Mouse (Mus musculus) left cerebral cortex, adult 2 months (tissue): ENCODE measurements at regions not wholly inside any gene's neighbourhood (a gene's known extent, or its start where the extent isn't known, plus 50 kb on each side); places are given as distances from the start of the nearest gene placed in this dataset.

Experiments used
- DNase-seq, 2 experiments: peaks; one replicate each; pipeline ENCODE4 v3.0.0; 2021 to 2022; ENCODE audit warnings: low spot score in 2 of 2, mixed read lengths in 1 of 2; ENCODE audit errors: extremely low spot score in 1 of 2
- H3K27ac ChIP-seq: fragments of 200-600 bp; 2 replicates; pipeline ENCODE4 v1.8.1; 2022
- H3K4me3 ChIP-seq: fragments of 200-600 bp; 2 replicates; pipeline ENCODE4 v1.8.1; 2022
- CTCF ChIP-seq: fragments of 200-600 bp; IDR thresholded peaks from 2 replicates; pipeline ENCODE4 v1.8.1; 2022; ENCODE audit warnings: antibody characterized with exemption, mild to moderate bottlenecking, moderate library complexity
- intact Hi-C: fragments of 180-260 bp; cut with DNase I; formaldehyde crosslinking; loops from one replicate; pipeline ENCODE4 v1.15.1; 2025

- H3K4me3 ChIP-seq, result no peak overlapping the region
- intact Hi-C loops, result no loop called here
- TF ChIP-seq CTCF, result no peak
- DNase-seq, result no peak
- no peak overlapping the region for H3K27ac ChIP-seq
Measured at GRCm38 (mm10) chr1:105114835-105115234, 241.7 kb downstream of the Rnf152 start.

DNA sequence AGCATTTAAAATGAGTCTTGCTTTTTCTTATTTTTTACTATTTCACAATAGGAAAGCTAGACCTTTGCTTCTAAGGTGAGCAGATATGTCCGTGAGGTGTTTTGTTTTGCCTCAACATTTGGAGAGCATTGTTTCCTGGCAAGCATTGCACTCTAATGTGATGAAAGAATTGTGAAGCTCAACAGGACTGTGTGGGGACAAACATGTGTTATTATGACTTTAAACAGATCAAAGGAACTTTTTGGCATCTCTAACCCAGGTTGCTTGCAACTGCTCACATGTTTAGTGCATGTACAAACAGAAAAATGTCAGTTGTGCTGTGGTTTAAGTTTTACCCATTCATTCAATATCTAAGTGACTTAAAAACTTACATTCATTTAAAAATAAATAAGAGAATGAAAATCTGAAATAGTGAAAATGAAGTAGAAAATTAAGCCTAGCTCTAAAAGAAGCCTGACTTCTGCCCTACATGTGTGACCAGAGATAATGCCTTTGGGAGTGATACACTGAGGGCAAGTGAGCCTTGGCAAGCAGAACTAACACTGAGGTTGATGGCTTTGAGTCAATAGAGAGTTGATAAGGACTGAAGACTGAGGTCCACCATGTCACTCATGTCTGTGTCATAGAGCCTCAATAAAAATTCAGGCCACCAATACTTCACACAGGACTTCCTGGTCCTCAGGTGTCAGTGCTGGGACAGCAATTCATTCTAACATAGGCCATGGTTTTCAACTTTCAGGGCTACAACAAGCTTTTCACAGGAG is 243.6 kb downstream of the Rnf152 start:
- TF ChIP-seq CTCF, result no peak
- no peak for DNase-seq

GRCm38 (mm10) chr1:105111236-105111635 is 245.3 kb downstream of the Rnf152 start:
- no peak for TF ChIP-seq CTCF
- H3K27ac ChIP-seq, result no peak overlapping the region
- intact Hi-C loops, result no loop called here
- no peak for DNase-seq
- no peak overlapping the region for H3K4me3 ChIP-seq

More for the DNA sequence above, 243.6 kb downstream of the Rnf152 start:
- intact Hi-C loops, result no loop called here
- H3K4me3 ChIP-seq, result no peak overlapping the region
- H3K27ac ChIP-seq, result no peak overlapping the region

- no peak for TF ChIP-seq CTCF
- Histone ChIP-seq H3K4me3 (no peak overlapping the region), H3K27ac (no peak overlapping the region)
- intact Hi-C loops, result no loop called here
- no peak for DNase-seq
Measured at GRCm38 (mm10) chr1:105110581-105111210, 245.8 kb downstream of the Rnf152 start.

DNA sequence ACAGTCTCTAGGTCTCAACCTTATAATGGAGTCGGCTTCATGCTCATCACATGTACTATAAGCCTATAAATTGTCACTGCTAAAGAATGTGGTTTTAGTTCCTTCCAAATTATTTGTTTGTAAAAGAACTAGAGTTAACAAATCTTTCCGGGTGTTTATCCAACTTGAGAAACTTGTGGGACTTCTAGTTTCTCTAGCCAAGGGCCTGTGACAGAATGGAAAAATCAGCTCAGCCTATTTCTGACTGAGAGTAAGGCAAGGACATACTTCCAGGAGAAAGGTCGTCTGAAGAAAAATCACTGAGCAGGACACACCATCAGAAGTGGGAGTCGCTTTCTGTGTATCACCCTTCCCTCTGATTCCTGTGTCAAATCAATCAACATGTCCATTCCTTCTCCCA is 248.7 kb downstream of the Rnf152 start:
- intact Hi-C loops, result no loop called here
- DNase-seq, result no peak
- no peak overlapping the region for H3K27ac ChIP-seq
- TF ChIP-seq CTCF, result no peak
- no peak overlapping the region for H3K4me3 ChIP-seq

DNA sequence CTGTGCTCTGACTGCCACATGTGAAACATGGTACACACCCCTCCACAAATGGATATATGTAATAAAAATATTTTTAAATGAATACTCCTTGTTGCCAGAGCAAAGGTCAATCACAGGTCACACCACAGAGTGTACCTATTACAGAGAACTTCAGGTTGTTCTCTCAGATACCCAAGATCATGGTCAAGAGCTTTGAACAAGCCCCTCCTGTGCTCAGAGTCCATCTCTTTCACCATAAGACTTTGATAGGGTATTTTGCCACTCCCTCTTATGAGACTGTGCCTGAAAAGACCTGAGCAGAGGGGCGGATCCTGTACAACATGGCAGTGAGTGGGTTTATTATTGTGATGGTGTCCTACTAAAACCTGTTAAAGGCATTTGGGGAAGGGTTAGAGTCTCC is 249.3 kb downstream of the Rnf152 start:
- no peak overlapping the region for H3K4me3 ChIP-seq
- H3K27ac ChIP-seq, result no peak overlapping the region
- no peak for TF ChIP-seq CTCF
- intact Hi-C loops, result no loop called here
- DNase-seq, result no peak

DNA sequence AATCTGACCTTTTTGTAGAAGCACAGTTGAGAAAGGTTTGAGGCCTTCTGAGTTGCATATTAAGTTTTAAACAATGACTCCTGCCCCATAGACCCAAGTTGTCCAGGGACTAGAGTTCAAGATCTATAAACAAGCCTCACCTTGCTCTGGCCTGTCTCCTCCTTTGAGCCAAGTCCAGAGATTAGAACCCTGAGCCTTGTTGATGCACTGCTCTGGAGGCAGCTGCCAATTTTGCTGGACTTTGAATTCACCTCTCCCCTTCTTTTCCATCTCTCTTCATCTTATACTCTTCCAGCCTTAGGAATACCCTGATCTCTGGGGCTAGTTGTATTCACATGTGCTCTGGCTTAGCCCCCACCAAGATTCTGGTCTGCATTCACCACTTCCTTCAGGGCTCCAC is 251.3 kb downstream of the Rnf152 start:
- no peak overlapping the region for H3K4me3 ChIP-seq
- no peak overlapping the region for H3K27ac ChIP-seq
- no peak for DNase-seq
- TF ChIP-seq CTCF, result no peak
- intact Hi-C loops, result no loop called here

DNA sequence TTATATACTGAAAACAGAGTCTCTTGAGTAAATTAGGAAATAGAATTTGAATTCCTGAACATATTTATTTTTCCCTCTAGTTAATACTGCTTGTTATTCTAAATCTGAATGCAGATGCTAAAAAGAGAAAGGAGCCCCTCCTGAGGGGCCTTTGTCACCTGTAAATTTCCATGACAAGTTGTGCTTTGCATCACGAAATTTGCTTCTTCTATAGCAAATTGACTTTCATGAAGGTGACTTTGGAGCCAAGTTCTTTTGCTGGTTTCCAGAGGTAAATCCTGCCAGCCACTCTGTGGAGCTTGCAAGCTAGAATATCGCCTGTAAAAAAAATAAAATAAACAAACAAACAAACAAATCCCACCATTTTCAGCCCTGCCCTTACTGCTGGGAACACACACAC is 261.4 kb downstream of the Rnf152 start:
- no peak for TF ChIP-seq CTCF
- H3K27ac ChIP-seq, result peak overlapping the region; percentile 66; the same call in 1 of the 2 replicates
- no peak for DNase-seq
- no peak overlapping the region for H3K4me3 ChIP-seq
- intact Hi-C loops, result loop anchor here (5.0 kb wide), 1 partner anchor 262 kb away; the partner anchor contains the start of gene Rnf152

GRCm38 (mm10) chr1:105094500-105094899 is 262.0 kb downstream of the Rnf152 start:
- Histone ChIP-seq H3K27ac (peak overlapping the region; percentile 66), H3K4me3 (no peak overlapping the region)
- peak in 1 of 2 experiments; percentile 20 for DNase-seq
- no peak for TF ChIP-seq CTCF
- intact Hi-C loops, result loop anchor here (5.0 kb wide), 1 partner anchor 398 kb away; no protein-coding TSS in a partner anchor

- TF ChIP-seq CTCF, result no peak
- no peak overlapping the region for H3K4me3 ChIP-seq
- intact Hi-C loops, result loop anchor here (2.0 to 5.0 kb wide), 2 partner anchors 398 to 537 kb away; no protein-coding TSS in a partner anchor
- H3K27ac ChIP-seq, result peak overlapping the region; percentile 66
- DNase-seq, result peak in 1 of 2 experiments; percentile 23
Measured at GRCm38 (mm10) chr1:105093875-105094274, 262.6 kb downstream of the Rnf152 start.

DNA sequence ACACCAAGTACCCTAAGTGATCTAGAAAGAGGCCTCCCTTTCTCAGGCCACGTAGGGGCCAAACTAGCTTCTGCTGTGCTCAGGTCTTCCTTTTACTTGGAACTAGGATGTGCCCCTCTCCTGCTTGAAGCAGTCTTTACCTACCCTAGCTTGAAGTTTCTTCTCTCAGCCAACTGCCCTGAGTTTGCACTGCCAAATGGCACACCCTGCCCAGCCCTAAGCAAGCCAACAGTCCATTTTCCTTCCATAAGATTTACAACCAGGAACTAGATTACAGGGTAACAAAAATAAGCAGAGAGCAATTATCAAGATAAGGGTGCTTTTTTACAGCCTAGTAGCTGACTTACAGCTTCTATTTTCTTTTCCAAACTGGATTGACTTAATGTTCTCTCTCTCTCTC is 263.5 kb downstream of the Rnf152 start:
- intact Hi-C loops, result loop anchor here (2.0 to 5.0 kb wide), 2 partner anchors 399 to 538 kb away; no protein-coding TSS in a partner anchor
- H3K27ac ChIP-seq, result no peak overlapping the region
- no peak overlapping the region for H3K4me3 ChIP-seq
- no peak for DNase-seq
- TF ChIP-seq CTCF, result no peak

DNA sequence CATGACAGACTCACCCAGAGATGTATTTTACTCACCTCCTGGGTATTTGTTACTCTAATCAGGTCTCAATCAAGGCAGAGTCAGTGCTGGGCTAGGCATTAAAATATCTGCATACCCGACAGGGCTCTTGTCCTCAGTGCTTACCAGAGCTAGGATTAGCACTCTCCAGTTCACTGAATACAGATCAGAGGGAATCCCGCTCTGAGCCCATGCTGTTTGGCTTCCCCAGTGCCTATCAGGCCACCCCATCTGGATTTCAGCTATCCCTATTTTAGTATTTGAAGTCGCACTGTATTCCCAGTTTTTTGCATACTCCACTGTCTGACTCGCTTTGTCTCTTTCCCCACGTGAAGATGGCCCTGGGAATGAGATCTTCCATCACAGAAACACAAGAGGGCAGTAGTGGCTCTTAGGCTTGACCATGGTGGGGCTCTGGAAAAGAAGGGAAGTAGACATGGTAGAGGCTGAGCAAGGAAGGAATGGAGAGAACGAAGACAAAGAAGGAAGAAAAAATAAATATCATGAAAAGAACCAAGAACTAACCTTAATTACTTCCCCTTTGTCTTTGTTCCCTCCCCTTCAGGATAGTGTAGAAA is 264.1 kb downstream of the Rnf152 start:
- no peak for DNase-seq

More for the DNA sequence above, 264.1 kb downstream of the Rnf152 start:
- intact Hi-C loops, result loop anchor here (2.0 to 5.0 kb wide), 2 partner anchors 400 to 538 kb away; no protein-coding TSS in a partner anchor
- no peak overlapping the region for H3K27ac ChIP-seq
- TF ChIP-seq CTCF, result peak; percentile 53
- no peak overlapping the region for H3K4me3 ChIP-seq
